Mouse (Mus musculus): ENCODE measurements around the gene Angptl2.

GRCm38 (mm10) chr2:33260772-33261171 lies 44.9 kb downstream of the Angptl2 start:
- TF ChIP-seq GATA1 (IDR thresholded peaks at IDR 0.05; ENCODE audit: low read length): no peak
- TF ChIP-seq TAL1 (IDR thresholded peaks at IDR 0.05; ENCODE audit: low read length): no peak

Measured in erythroblast, embryonic 14.5 days (primary cell).